Mouse (Mus musculus) frontal cortex, postnatal 36 days (tissue): Measurements from ENCODE around the gene Olfr628.
"Not testable (repeated sequence)": the region's sequence is repeated elsewhere in the genome, so short reads cannot be mapped to it uniquely, and the experiment has no call there.

Experiments
- DNase-seq, 2 experiments: peaks; one replicate each; pipeline ENCODE4 v3.0.0; 2022; ENCODE audit warnings: low spot score in 2 of 2

The Olfr628 gene

DNA sequence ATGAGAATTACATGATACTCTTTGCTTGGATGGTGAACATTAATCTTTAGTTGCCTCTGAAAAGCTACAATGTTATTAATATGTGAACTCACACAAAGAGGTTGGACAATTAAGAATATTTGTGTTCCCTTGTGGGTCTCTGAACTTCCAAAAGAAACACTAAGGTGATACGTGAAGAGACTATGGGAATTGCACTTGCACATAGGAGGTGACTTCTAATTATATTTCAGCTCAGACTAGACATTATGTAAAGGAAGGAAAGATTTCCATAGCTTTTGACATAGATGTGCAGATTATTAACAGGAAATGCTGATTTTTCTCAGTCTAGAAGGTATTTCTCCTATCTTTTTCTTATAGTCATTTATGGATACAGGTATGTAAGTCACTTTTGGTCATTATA is at the start of gene Olfr628:
Gene Olfr628, plus strand, starts transcription at position 301 of the 400 bp plus-strand sequence.
- no peak for DNase-seq

DNA sequence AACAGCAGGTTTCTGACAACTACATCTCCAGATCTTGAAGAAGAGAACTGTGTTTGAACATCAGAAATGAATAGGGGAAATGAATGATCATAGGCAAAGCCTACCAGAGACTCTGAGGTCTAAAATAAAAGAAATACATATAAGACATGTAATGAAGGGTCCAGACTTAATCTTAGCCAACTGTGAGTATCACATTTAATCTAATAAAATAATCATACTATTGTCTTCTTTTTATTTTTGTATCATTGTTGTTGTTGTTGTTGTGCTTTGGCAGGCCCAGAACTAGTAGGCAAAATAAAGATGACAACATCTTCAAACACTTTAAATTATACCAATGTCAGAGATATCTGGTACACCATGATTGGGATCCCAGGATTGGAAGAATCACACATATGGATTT is 47.8 kb upstream of the Olfr628 start, which contains the start of gene Olfr625-ps1:
Gene Olfr625-ps1, plus strand, starts transcription at position 301 of the 400 bp plus-strand sequence.
- no peak for DNase-seq

GRCm38 (mm10) chr7:103699469-103699868 is 30.7 kb upstream of the Olfr628 start:
- DNase-seq: no peak

- DNase-seq: no peak
These were observed 18.1 kb upstream of the Olfr628 start for GRCm38 (mm10) chr7:103712024-103712423.

- no peak for DNase-seq
These were observed 15.8 kb upstream of the Olfr628 start, which contains the start of gene Olfr243 for GRCm38 (mm10) chr7:103714371-103714770. Gene Olfr243, plus strand, starts transcription at chr7:103714671.

DNA sequence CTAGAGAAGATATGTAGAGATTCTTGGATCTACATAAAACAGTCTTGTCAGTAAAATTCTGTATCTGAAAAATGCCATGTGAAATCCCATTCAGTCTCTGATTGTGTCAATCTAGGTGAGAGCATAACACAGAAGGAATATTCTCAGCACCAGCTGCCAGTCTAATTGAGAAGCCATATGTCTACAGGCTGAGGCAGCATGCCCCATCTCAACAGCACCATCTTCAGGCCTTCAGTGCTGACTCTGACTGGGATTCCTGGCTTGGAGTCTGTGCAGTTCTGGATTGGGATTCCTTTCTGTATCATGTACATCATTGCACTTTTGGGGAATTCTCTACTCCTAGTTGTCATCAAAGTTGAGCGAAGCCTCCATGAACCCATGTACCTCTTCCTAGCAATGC is 13.8 kb upstream of the Olfr628 start:
- DNase-seq: not testable (repeated sequence)

DNA sequence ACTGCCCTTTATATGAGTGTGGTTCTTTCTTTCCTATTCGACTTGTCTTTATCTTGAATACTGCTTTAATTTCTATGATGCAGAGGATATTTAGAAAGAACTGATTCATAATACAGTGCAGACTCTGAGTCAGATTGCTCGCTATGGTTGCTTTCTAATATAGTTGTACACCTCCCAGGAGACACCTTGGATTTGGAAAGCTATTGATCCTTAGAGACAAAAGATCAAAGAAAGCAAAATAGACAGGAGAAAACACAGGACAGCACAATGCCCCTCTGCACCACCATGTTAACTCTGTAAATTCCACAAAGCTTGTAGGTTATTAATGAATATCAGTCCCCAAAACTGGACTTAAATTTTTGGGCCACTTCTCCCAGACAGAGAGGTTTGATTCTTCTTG is 14.7 kb downstream of the Olfr628 start, which contains the start of gene Olfr629:
Gene Olfr629, minus strand, starts transcription at position 101 of the 400 bp plus-strand sequence.
- no peak for DNase-seq

- DNase-seq: no peak
These were observed 27.1 kb downstream of the Olfr628 start, which contains the start of gene Olfr630 for GRCm38 (mm10) chr7:103757233-103757632. Gene Olfr630, minus strand, starts transcription at chr7:103757333.

DNA sequence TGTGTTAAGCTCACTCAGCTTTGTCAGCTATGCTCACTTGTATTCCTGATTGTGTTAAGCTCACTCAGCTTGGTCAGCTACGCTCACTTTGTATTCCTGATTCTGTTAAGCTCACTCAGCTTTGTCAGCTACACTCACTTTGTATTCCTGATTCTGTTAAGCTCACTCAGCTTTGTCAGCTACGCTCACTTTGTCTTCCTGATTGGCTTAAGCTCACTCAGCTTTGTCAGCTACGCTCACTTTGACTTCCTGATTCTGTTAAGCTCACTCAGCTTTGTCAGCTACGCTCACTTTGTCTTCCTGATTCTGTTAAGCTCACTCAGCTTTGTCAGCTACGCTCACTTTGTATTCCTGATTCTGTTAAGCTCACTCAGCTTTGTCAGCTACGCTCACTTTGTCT is 32.0 kb downstream of the Olfr628 start:
- not testable (repeated sequence) for DNase-seq

GRCm38 (mm10) chr7:103767687-103768086 is 37.5 kb downstream of the Olfr628 start:
- DNase-seq: not testable (repeated sequence)

GRCm38 (mm10) chr7:103771494-103771893 is 41.3 kb downstream of the Olfr628 start, which contains the start of gene Olfr69:
Gene Olfr69, minus strand, starts transcription at chr7:103771594.
- DNase-seq: no peak

DNA sequence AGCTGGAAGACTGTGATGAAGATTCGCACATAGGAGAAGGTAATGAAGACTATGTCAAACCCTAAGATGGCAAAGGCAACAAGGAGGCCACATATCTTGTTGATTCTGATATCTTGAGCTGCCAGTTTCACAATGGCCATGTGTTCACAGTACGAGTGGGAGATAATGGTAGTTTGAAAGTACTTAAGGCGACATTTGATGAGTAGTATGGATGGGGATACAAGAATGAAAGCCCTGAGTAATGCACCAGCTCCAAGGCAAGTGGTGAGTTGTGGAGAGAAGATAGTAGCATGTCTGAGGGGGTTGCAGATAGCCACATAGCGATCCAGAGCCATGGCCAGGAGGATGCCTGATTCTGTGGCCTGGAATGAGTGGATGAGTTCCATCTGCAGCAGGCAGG is 47.5 kb downstream of the Olfr628 start:
- not testable (repeated sequence) for DNase-seq

DNA sequence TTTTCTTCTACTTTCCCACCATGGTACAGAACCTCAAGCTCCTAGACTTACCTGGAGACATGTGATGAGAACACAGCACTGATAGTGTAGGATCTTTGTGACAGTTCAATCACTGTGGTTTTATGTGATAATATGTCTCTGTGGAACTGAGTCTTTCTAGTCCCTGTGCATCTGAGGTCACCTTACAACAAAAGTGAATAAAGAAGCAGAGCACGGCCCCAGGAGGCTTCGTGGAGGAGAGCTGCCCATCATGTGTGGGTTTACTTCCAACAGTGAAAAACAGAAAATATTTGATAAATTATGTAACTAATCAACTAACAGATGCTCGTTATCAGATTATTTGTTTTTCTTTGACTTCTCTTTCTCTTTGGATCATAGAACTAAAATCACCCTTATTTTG is 49.4 kb downstream of the Olfr628 start, which contains the start of gene Olfr68:
Gene Olfr68, minus strand, starts transcription at position 101 of the 400 bp plus-strand sequence.
- DNase-seq: no peak
